Mouse (Mus musculus) CD8-positive naive resting alpha-beta T cell, adult 2 months (primary cell): ENCODE data around the gene Stxbp4.

Experiments used
- DNase-seq, 2 experiments: peaks; one replicate each; pipeline ENCODE4 v3.0.0; 2022; ENCODE audit warnings: low read depth in 2 of 2, low spot score in 2 of 2

Gene Stxbp4

GRCm38 (mm10) chr11:90650231-90650885 lies 12.5 kb upstream of the Stxbp4 start:
- DNase-seq, result no peak

GRCm38 (mm10) chr11:90649777-90650176 lies 11.9 kb upstream of the Stxbp4 start:
- no peak for DNase-seq

- no peak for DNase-seq
Observed at GRCm38 (mm10) chr11:90638312-90638830, 487 bp upstream of the Stxbp4 start.

- DNase-seq, result no peak
Observed at GRCm38 (mm10) chr11:90634661-90635060, 3.2 kb downstream of the Stxbp4 start.

GRCm38 (mm10) chr11:90632480-90632879 lies 5.4 kb downstream of the Stxbp4 start:
- DNase-seq, result no peak

GRCm38 (mm10) chr11:90627751-90628150 lies 10.1 kb downstream of the Stxbp4 start:
- DNase-seq, result no peak

GRCm38 (mm10) chr11:90625174-90625573 lies 12.7 kb downstream of the Stxbp4 start:
- DNase-seq, result no peak

GRCm38 (mm10) chr11:90623477-90623876 lies 14.4 kb downstream of the Stxbp4 start:
- peak; percentile 7 to 31 for DNase-seq

GRCm38 (mm10) chr11:90622500-90622899 lies 15.4 kb downstream of the Stxbp4 start:
- DNase-seq, result no peak

- DNase-seq, result no peak
Observed at GRCm38 (mm10) chr11:90622044-90622443, 15.8 kb downstream of the Stxbp4 start.

- no peak for DNase-seq
Observed at GRCm38 (mm10) chr11:90616431-90616830, 21.5 kb downstream of the Stxbp4 start.

- no peak for DNase-seq
Observed at GRCm38 (mm10) chr11:90614743-90615142, 23.1 kb downstream of the Stxbp4 start.

- no peak for DNase-seq
Observed at GRCm38 (mm10) chr11:90612118-90612517, 25.8 kb downstream of the Stxbp4 start.

- DNase-seq, result no peak
Observed at GRCm38 (mm10) chr11:90603066-90603465, 34.8 kb downstream of the Stxbp4 start.

- no peak for DNase-seq
Observed at GRCm38 (mm10) chr11:90595826-90596225, 42.1 kb downstream of the Stxbp4 start.

GRCm38 (mm10) chr11:90590996-90591395 lies 46.9 kb downstream of the Stxbp4 start:
- no peak for DNase-seq

- no peak for DNase-seq
Observed at GRCm38 (mm10) chr11:90586203-90586602, 51.7 kb downstream of the Stxbp4 start.

GRCm38 (mm10) chr11:90585754-90586153 lies 52.1 kb downstream of the Stxbp4 start:
- DNase-seq, result no peak

GRCm38 (mm10) chr11:90577057-90577780 lies 60.7 kb downstream of the Stxbp4 start:
- no peak for DNase-seq

- no peak for DNase-seq
Observed at GRCm38 (mm10) chr11:90576282-90576972, 61.5 kb downstream of the Stxbp4 start.

- DNase-seq, result no peak
Observed at GRCm38 (mm10) chr11:90575491-90576048, 62.3 kb downstream of the Stxbp4 start.
